Mouse (Mus musculus): ENCODE measurements around the gene Arhgef11. TPM values are rescaled to one million over a fixed set of nuclear protein-coding genes. Genes with fewer than 3 reads are reported as not detected.

The Arhgef11 gene
- polyA plus RNA-seq, 1 experiment, result 53.8 TPM

DNA sequence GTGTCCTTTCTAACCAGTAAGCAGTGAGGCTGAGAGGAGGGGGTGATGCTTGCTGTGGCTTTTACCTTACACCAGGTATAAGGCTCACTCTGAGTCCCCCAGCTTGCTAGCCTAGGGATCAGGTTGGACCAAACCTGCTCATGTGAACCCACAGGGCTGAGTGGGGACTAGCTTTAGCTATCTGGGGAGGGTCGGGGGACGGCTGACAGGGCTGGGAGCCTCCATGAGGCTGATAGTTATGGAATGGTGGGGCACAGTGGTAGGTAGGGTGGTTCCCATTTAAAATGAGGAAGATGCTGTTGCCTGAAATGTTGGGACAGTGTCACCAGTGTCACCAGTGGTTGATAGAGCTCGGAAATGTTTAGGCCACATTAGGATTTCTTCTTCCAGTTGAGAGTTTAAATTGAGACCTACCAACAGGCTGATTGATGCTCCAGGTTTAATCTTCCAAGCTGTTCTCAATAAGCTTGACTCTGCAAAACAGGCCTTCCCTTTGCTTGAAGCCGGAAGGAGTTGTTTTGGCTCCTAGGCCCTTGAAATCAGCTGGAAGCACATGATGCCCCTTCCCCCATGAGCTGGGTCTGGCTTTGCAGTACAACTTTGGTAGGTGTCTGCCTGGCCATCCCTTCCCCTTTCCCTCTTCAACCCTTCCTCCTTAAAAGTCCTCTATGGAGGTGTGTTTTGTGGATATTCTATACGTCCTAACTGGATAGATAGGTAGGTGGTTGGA lies 1.8 kb downstream of the Arhgef11 start:
- 18% methylated on average over 5 of the region's 5 CpGs for WGBS
- Histone ChIP-seq H3K4me1 (ENCODE audit: control insufficient read depth, insufficient read depth, low read length) (peaks cover 28% of the 10 kb centered on the region), H3K4me3 (replicated peaks; ENCODE audit: extremely low read depth, low read depth, low read length) (peak overlapping the region; percentile 56)
- TF ChIP-seq POLR2A (IDR thresholded peaks at IDR 0.05; ENCODE audit: borderline replicate concordance, extremely low read depth, low read depth, low read length) (no peak), CTCF (IDR thresholded peaks at IDR 0.05; ENCODE audit: insufficient read depth, low read length) (no peak)
- no peak for DNase-seq

DNA sequence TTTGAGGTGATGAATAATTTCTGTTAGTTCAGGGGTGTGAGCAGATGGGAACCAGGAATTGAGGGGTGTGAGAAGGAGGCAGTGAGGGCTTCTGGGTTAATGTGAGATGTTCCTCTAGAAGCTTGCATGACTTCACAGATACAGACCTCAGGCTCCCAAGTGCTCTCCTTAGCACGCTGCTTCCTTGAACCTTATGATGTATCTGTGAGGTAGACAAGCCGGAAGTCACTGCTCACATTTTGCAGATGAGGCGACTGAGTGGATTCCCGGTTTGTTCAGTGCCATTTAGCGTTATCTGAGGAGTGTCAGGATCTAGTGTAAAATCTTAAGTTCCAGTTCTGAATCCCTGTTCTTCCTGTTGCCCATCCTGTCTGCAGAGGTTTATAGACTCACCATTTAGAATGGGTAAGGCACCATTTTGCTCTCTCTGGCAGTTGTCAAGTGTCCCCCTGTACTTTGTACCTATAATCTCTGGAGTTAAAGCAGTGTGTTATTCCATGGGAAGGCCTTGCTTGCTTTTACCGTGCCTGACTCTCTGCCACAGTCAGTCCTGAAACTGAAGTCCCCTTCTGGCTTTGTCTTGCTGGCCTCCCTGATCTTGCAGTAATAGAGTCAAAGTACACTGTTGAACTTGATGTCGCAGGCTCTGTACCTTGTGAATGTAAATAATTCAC lies 3.0 kb downstream of the Arhgef11 start:
- Histone ChIP-seq H3K4me1 (ENCODE audit: control insufficient read depth, insufficient read depth, low read length) (peaks cover 28% of the 10 kb centered on the region), H3K4me3 (replicated peaks; ENCODE audit: extremely low read depth, low read depth, low read length) (peak overlapping the region; percentile 35)
- no peak for DNase-seq
- WGBS, result 30% methylated on average over 7 of the region's 7 CpGs
- TF ChIP-seq POLR2A (IDR thresholded peaks at IDR 0.05; ENCODE audit: borderline replicate concordance, extremely low read depth, low read depth, low read length) (no peak), CTCF (IDR thresholded peaks at IDR 0.05; ENCODE audit: insufficient read depth, low read length) (no peak)

DNA sequence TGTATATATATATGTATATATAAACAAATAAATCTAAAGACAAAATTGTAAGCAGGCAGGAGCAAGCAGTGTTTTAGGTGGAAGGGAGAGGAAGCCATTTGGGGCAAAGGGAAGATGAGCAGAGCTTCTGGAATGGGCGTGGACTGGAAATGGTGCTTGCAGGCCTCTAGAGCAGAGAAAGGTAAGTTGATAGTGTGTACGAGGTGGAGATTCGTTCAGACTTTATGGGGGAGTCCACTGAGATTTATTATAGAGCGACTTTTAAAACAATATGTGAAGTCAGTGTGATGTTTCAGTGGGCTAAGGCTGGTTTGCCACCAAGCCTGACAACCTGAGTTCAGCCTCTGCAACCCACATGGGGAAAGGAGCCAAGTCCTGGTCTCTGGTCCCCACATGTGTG lies 7.5 kb downstream of the Arhgef11 start:
- Histone ChIP-seq H3K4me3 (replicated peaks; ENCODE audit: extremely low read depth, low read depth, low read length) (no peak overlapping the region), H3K4me1 (ENCODE audit: control insufficient read depth, insufficient read depth, low read length) (peaks cover 13% of the 10 kb centered on the region)
- TF ChIP-seq CTCF (IDR thresholded peaks at IDR 0.05; ENCODE audit: insufficient read depth, low read length) (no peak), POLR2A (IDR thresholded peaks at IDR 0.05; ENCODE audit: borderline replicate concordance, extremely low read depth, low read depth, low read length) (no peak)
- no peak for DNase-seq
- 88% methylated on average over 4 of the region's 4 CpGs for WGBS

DNA sequence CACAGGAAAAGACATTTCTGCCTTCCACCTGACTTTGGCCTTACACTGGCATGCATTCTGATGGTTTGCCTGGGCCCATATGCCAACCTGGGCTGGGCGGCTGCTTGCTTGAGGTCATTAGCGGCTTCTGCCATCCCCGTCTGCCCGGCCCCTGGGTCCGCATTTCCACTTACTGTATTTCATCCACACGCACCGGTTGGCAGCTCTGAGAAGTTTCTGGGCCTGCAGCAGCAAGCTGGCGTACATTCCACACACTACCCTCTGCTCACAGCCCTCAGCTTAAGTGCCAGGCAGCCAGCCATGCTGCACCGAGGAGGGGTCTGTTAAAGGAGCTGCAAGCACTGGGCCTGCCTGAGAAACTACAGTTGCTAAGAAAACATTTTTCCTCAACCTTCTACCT lies 13.5 kb downstream of the Arhgef11 start:
- no peak for TF ChIP-seq CTCF (IDR thresholded peaks at IDR 0.05; ENCODE audit: insufficient read depth, low read length)
- TF ChIP-seq POLR2A (IDR thresholded peaks at IDR 0.05; ENCODE audit: borderline replicate concordance, extremely low read depth, low read depth, low read length), result no peak
- H3K4me1 ChIP-seq (ENCODE audit: control insufficient read depth, insufficient read depth, low read length), result no peaks in the 10 kb centered on the region; the same call in 1 of the 2 replicates
- 60% methylated on average over 9 of the region's 9 CpGs for WGBS
- no peak overlapping the region for H3K4me3 ChIP-seq (replicated peaks; ENCODE audit: extremely low read depth, low read depth, low read length)
- DNase-seq, result no peak

DNA sequence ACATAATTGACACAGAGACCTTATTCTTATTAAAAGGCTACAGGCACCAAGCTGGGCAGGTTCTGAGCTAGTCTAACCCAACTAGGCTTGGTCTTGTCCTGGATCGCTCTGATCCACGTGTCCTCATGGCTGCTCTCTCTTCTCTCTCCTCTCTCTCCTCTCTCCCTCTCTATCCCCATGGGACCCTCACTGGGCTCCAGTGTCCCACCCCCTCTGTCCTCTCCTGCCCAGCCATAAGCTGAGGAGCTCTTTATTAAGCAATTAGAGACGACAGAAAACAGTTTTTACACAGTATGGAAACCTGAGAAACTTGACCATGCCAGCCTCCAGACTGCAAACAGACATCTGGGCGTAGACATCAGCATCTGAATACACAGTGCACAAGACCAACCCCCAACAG lies 14.0 kb downstream of the Arhgef11 start:
- no peak for TF ChIP-seq CTCF (IDR thresholded peaks at IDR 0.05; ENCODE audit: insufficient read depth, low read length)
- TF ChIP-seq POLR2A (IDR thresholded peaks at IDR 0.05; ENCODE audit: borderline replicate concordance, extremely low read depth, low read depth, low read length), result no peak
- no peak for DNase-seq
- WGBS, result 80% methylated on average over 4 of the region's 4 CpGs
- Histone ChIP-seq H3K4me3 (replicated peaks; ENCODE audit: extremely low read depth, low read depth, low read length) (no peak overlapping the region), H3K4me1 (ENCODE audit: control insufficient read depth, insufficient read depth, low read length) (no peaks in the 10 kb centered on the region; the same call in 1 of the 2 replicates)

DNA sequence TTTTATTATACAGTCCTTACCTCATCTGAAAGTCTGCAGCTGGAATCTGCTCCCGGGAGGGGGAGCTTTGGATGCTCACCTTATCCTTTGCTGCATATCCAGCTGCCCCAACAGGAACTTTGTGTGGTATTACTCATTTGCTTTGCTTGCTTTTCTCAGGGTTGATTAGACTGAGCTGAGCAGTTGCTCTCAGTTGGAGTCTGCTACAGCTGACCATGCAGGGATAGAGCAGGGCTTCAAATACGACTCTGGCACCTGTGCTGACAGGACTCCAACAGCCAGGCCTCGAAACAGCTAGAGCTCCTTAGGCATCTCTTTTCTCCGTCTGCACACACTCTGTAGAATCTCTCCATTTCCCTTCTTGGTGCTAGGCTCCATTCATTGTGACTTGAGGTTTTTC lies 18.2 kb downstream of the Arhgef11 start:
- TF ChIP-seq CTCF (IDR thresholded peaks at IDR 0.05; ENCODE audit: insufficient read depth, low read length), result no peak
- no peak for TF ChIP-seq POLR2A (IDR thresholded peaks at IDR 0.05; ENCODE audit: borderline replicate concordance, extremely low read depth, low read depth, low read length)
- WGBS, result 76% methylated on average over 4 of the region's 4 CpGs
- H3K4me1 ChIP-seq (ENCODE audit: control insufficient read depth, insufficient read depth, low read length), result peaks cover 3% of the 10 kb centered on the region

DNA sequence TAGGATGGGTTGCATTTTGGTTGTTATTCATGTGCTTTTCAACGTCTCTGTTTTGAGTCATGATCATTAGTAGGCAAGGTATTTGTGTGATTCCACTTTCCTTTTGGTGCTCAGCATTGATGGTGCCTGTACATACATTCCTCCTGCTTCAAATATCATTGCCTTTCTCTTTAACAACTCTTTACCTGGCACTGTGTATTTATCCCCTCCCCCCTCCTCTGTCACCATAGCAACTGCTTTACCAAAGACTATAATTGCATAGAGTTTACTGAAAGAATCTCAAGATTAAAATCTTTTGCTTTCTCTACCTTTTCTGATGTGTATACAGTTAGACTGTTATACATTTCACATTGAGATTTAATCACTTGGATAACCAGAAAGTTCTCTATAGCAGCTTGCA lies 26.1 kb downstream of the Arhgef11 start:
- 53% methylated on average over 1 of the region's 1 CpGs for WGBS

More for the DNA sequence above, 18.2 kb downstream of the Arhgef11 start:
- no peak for DNase-seq
- H3K4me3 ChIP-seq (replicated peaks; ENCODE audit: extremely low read depth, low read depth, low read length), result no peak overlapping the region

DNA sequence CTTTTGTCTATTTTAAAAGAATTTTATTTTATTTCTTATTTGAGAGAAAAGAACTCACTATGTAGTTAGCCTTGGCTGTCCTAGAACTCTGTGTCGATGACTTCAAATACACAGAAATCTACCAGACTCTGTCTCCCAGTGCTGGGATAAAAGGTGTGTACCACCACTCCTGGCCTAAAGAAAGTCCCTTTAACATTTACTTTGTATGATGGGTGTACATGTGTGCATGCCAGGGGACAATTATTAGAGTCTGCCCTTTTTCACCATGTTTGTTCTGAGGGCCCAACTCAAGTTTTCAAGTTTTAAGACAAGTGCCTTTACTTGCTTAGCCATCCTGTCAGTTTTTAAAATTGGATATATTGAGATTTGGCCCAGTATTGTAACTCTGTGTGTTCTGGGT lies 28.8 kb downstream of the Arhgef11 start:
- no peak for TF ChIP-seq CTCF (IDR thresholded peaks at IDR 0.05; ENCODE audit: insufficient read depth, low read length)
- TF ChIP-seq POLR2A (IDR thresholded peaks at IDR 0.05; ENCODE audit: borderline replicate concordance, extremely low read depth, low read depth, low read length), result no peak
- H3K4me1 ChIP-seq (ENCODE audit: control insufficient read depth, insufficient read depth, low read length), result peaks cover 4% of the 10 kb centered on the region
- DNase-seq, result no peak
- 100% methylated on average over 1 of the region's 1 CpGs for WGBS
- H3K4me3 ChIP-seq (replicated peaks; ENCODE audit: extremely low read depth, low read depth, low read length), result no peak overlapping the region

More for the DNA sequence above, 26.1 kb downstream of the Arhgef11 start:
- Histone ChIP-seq H3K4me3 (replicated peaks; ENCODE audit: extremely low read depth, low read depth, low read length) (no peak overlapping the region), H3K4me1 (ENCODE audit: control insufficient read depth, insufficient read depth, low read length) (no peaks in the 10 kb centered on the region; the same call in 1 of the 2 replicates)
- no peak for DNase-seq
- TF ChIP-seq POLR2A (IDR thresholded peaks at IDR 0.05; ENCODE audit: borderline replicate concordance, extremely low read depth, low read depth, low read length) (no peak), CTCF (IDR thresholded peaks at IDR 0.05; ENCODE audit: insufficient read depth, low read length) (no peak)

DNA sequence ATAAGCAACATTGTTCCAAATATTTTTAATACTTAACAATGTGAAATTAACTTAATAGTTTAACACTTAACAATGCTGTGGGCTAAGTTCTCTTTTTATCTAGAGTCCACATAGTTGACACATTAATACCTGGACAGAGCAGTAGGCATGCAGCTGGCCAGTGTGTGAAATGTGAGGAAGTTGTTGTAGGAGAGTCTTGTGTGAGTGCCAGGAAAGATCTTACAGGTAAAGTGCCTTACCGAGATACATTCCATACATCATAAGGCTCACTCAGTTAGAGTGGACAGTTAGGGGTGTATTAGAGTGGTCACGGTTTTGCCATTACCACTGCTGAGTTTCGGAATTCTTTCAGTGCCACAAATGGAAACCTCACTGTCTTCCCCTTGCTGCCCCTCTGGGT lies 31.7 kb downstream of the Arhgef11 start:
- Histone ChIP-seq H3K4me1 (ENCODE audit: control insufficient read depth, insufficient read depth, low read length) (peaks cover 4% of the 10 kb centered on the region), H3K4me3 (replicated peaks; ENCODE audit: extremely low read depth, low read depth, low read length) (no peak overlapping the region)
- 76% methylated on average over 3 of the region's 3 CpGs for WGBS
- no peak for TF ChIP-seq CTCF (IDR thresholded peaks at IDR 0.05; ENCODE audit: insufficient read depth, low read length)
- TF ChIP-seq POLR2A (IDR thresholded peaks at IDR 0.05; ENCODE audit: borderline replicate concordance, extremely low read depth, low read depth, low read length), result no peak
- DNase-seq, result no peak

DNA sequence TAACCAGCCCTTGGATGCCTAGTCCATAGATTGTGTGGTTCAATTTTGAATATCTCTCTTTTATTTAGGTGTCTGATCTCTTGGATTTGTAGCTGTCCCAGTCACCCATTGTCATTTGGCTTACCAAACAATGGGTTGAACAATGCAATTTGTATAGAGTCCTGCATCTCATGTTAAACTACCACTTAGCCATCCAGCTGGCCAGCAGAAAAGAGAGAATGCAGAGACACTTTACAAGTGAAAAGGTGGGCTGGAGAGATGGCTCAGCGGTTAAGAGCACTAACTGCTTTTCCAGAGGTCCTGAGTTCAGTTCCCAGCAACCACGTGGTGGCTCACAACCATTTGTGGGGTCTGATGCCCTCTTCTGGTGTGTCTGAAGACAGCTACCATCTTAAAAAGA lies 41.0 kb downstream of the Arhgef11 start:
- Histone ChIP-seq H3K4me1 (ENCODE audit: control insufficient read depth, insufficient read depth, low read length) (peaks cover 10% of the 10 kb centered on the region; the same call in 1 of the 2 replicates), H3K4me3 (replicated peaks; ENCODE audit: extremely low read depth, low read depth, low read length) (no peak overlapping the region)
- TF ChIP-seq CTCF (IDR thresholded peaks at IDR 0.05; ENCODE audit: insufficient read depth, low read length) (no peak), POLR2A (IDR thresholded peaks at IDR 0.05; ENCODE audit: borderline replicate concordance, extremely low read depth, low read depth, low read length) (no peak)
- no peak for DNase-seq
- 79% methylated on average over 2 of the region's 2 CpGs for WGBS
